Mouse (Mus musculus) left cerebral cortex, adult 11 months (tissue): Measurements from ENCODE around the gene Hyal3.

Source experiments
- DNase-seq: peaks from one replicate; pipeline ENCODE4 v3.0.0; 2022; ENCODE audit warnings: low spot score

The Hyal3 gene

DNA sequence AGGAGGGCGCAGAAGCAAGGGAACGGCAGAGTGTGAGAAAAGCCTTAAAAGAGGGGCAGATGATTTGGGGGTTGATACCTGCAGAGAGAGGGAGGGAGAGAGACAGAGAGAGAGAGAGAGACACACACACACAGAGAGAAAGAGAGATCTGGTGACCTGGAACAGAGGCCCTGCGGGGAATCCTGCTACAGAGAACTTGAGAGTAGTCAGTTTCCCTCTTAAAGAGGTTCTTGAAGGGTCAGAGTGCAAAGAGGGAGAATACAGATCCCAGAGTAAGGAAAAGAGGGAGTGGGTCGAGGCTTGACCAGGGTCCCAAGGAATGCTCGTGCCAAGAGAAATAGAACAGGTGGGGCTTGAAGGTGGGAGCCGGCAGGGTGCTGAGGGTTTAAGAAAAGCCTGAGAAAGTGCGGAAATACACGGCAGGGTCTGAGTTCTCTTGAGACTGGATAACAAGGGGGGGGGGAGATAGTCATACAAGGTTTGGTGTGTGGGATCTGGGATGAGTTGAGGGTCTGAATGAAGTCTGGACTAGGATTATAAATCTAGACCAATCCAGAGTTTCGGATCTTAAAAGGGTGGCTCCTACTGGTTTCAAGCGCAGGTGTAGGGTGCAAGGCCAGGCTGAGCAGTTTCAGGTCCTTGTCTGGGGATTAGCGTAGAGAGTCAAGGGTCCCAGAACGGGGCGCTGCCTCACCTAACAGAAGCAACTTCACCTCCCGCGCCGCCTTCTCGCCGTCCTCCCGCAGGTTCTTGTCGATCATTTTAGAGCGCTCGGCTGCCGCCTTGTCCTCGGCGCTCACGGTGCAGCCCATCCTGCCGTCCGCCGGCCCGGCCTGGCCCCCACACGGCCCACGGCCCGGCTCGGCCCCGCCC lies 54.0 kb downstream of the Hyal3 start:
- no peak for DNase-seq

DNA sequence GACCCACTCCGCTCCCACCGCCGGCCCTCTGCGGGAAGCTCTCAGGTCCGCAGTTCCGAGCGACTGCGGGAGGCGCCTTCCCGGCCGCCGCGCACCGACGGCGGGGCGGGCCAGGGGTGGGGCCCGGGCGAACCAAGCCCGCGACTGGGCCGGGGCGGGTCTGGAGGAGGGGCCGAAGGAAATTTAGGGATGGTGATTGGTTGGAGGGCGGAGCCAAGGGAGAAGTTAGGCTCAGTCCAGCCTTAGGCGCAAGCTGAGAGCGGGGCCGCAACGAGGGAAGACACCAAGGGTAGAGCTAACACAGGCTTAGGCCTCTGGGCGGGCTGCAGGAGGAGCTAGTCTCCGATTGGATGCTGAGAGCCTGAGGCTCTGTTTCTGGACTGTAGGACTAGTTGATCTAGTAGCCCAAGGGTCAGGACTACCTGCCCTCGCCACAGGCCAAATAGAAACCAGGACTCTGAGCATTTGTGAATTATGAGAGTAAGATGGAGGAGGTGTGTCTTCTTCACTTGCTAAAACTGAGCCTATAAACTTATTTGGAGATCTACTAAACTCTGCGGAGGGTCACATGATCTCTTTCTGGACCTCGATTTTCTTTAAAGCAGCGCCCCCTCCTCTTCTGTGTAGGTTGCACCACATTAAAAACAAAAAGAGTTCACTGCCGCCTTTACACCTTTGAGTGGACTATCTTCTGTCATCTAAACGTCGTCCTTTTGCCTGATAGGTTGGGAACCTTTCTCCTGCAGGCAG lies 54.8 kb downstream of the Hyal3 start, which contains the start of gene Gnai2:
Gene Gnai2, minus strand, starts transcription at position 89 of the 750 bp plus-strand sequence.
- peak; percentile 92 for DNase-seq
